Mouse (Mus musculus): ENCODE measurements around the gene Cdc42se1. TPM values are rescaled to one million over a fixed set of nuclear protein-coding genes. Genes with fewer than 3 reads are reported as not detected.

Gene Cdc42se1
- polyA plus RNA-seq, 1 experiment from 2014 or later, result 90.3 TPM

- 82% methylated on average over 6 of the region's 6 CpGs for WGBS
- H3K4me1 ChIP-seq (ENCODE audit: insufficient read depth, low read length), result peaks cover 14% of the 10 kb centered on the region
- no peaks in the 10 kb centered on the region for H3K9me3 ChIP-seq (ENCODE audit: low read length)
- H3K27me3 ChIP-seq (ENCODE audit: insufficient read depth, low read length), result no peaks in the 10 kb centered on the region
- peaks cover 43% of the 10 kb centered on the region for H3K36me3 ChIP-seq (ENCODE audit: insufficient read depth, low read length)
- H3K4me3 ChIP-seq (ENCODE audit: low read length), result peak overlapping the region; percentile 87
- peak overlapping the region; percentile 77 for H3K4me2 ChIP-seq (replicated peaks; ENCODE audit: low read depth, low read length)
- peak overlapping the region; percentile 100 for H3K27ac ChIP-seq (ENCODE audit: low read length)
- peak overlapping the region; percentile 99 for H3K9ac ChIP-seq (replicated peaks; ENCODE audit: low read length)
- no peak for ATAC-seq (ENCODE audit: low FRiP score, low TSS enrichment)
Measured at GRCm38 (mm10) chr3:95218466-95219137, 9.9 kb upstream of the Cdc42se1 start.

- Histone ChIP-seq H3K4me3 (ENCODE audit: low read length) (no peak overlapping the region), H3K36me3 (ENCODE audit: insufficient read depth, low read length) (peaks cover 51% of the 10 kb centered on the region), H3K4me2 (replicated peaks; ENCODE audit: low read depth, low read length) (no peak overlapping the region), H3K27ac (ENCODE audit: low read length) (no peak overlapping the region), H3K9ac (replicated peaks; ENCODE audit: low read length) (no peak overlapping the region), H3K9me3 (ENCODE audit: low read length) (no peaks in the 10 kb centered on the region), H3K4me1 (ENCODE audit: insufficient read depth, low read length) (peaks cover 21% of the 10 kb centered on the region), H3K27me3 (ENCODE audit: insufficient read depth, low read length) (no peaks in the 10 kb centered on the region)
- ATAC-seq (ENCODE audit: low FRiP score, low TSS enrichment), result no peak
- 85% methylated on average over 2 of the region's 2 CpGs for WGBS
Measured at GRCm38 (mm10) chr3:95223041-95223440, 5.5 kb upstream of the Cdc42se1 start.

DNA sequence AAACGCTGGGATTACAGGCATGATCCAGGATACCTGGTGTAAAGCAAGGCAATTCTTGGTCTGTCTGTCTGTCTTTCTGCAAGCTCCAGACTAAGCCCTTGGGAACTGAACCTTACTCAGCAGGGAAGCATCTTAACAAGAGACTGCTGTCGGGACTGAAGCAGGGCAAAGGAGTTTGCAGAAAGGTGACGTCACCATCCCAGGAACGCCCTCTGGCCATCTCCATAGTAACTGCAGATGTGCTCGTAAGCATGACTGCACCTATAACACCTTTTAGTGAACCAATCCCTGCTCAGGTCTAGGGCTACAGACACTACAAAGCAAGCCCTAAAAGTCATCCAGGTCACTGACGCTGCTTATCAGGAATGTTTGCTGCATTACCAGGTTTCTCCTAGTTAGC, 4.2 kb upstream of the Cdc42se1 start:
- H3K27ac ChIP-seq (ENCODE audit: low read length), result no peak overlapping the region
- peaks cover 49% of the 10 kb centered on the region for H3K36me3 ChIP-seq (ENCODE audit: insufficient read depth, low read length)
- no peak overlapping the region for H3K4me2 ChIP-seq (replicated peaks; ENCODE audit: low read depth, low read length)
- no peaks in the 10 kb centered on the region for H3K27me3 ChIP-seq (ENCODE audit: insufficient read depth, low read length)
- H3K9me3 ChIP-seq (ENCODE audit: low read length), result no peaks in the 10 kb centered on the region
- ATAC-seq (ENCODE audit: low FRiP score, low TSS enrichment), result no peak
- no peak overlapping the region for H3K9ac ChIP-seq (replicated peaks; ENCODE audit: low read length)
- WGBS, result 36% methylated on average over 6 of the region's 6 CpGs
- peaks cover 15% of the 10 kb centered on the region for H3K4me1 ChIP-seq (ENCODE audit: insufficient read depth, low read length)
- H3K4me3 ChIP-seq (ENCODE audit: low read length), result no peak overlapping the region

DNA sequence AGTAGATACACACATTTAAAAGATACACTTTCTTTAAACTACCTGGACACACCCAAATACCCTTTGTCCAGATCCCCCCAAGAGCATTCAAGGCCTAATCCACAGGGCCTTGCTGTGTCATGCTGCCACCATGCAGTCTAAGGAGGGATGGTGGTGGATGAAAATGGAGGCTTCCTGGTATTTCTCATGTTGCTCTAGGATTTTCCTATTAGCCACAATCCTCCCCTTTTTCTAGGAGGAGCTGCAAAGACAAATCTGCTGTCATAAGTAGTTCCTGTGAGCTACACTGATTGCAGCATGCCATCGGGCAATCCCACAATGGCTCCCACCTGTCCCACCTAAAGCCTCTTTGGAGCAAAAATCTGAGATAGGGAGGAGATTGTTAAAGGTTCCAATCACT, 1.3 kb upstream of the Cdc42se1 start:
- 15% methylated on average over 1 of the region's 1 CpGs for WGBS
- ATAC-seq (ENCODE audit: low FRiP score, low TSS enrichment), result no peak
- Histone ChIP-seq H3K27ac (ENCODE audit: low read length) (peak overlapping the region; percentile 70), H3K27me3 (ENCODE audit: insufficient read depth, low read length) (no peaks in the 10 kb centered on the region), H3K4me3 (ENCODE audit: low read length) (peak overlapping the region; percentile 87), H3K4me1 (ENCODE audit: insufficient read depth, low read length) (peaks cover 41% of the 10 kb centered on the region), H3K4me2 (replicated peaks; ENCODE audit: low read depth, low read length) (peak overlapping the region; percentile 88), H3K9ac (replicated peaks; ENCODE audit: low read length) (peak overlapping the region; percentile 62), H3K36me3 (ENCODE audit: insufficient read depth, low read length) (peaks cover 31% of the 10 kb centered on the region), H3K9me3 (ENCODE audit: low read length) (no peaks in the 10 kb centered on the region)

DNA sequence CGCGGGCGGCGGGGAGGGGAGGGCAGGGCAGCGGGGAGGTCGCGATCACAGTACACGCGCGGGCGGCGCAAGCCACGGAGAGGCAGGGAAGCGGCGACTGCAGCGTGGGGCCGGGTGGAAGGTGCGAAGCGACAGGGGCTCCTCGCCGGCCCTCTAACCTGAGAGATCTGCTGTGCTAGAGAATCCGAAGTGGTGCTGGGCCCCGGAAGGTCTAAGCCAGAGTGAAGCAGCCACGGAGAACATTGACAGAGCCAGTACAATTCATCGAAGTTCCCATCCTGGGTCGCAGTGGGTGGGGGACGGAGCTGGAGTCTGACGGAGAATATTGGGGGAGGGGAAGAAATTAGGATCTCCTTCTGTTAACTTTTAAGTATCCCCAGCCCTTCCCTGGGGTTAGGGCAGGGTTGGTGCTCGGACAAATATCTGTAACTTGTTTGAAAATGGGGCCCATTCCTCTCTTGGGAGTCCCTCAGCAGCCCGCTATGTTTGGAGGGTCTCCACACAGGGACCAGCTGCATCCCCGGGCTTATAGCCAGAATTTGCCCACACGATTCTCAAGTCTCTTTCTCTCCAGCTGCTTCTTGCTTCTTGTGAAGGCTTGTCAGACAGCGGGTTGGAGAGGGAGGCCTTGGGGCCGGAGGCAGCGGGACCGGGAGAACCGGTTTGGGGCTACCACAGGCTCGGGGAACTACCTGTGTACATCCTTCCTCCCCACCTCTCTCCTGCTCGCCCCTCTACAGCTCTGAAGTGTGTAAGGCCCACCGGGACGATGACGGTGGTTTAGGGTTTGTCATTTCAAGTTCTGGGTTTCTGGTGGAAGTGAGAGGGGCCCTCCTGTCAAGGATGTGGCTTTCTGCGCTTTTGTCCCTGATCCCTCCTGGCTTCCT, 605 bp downstream of the Cdc42se1 start:
- whole genome bisulfite sequencing, result under 1% methylated on average over 41 of the region's 43 CpGs
- Histone ChIP-seq H3K27me3 (ENCODE audit: insufficient read depth, low read length) (no peaks in the 10 kb centered on the region), H3K4me1 (ENCODE audit: insufficient read depth, low read length) (peaks cover 40% of the 10 kb centered on the region), H3K9me3 (ENCODE audit: low read length) (no peaks in the 10 kb centered on the region), H3K4me3 (ENCODE audit: low read length) (peak overlapping the region; percentile 87), H3K4me2 (replicated peaks; ENCODE audit: low read depth, low read length) (peak overlapping the region; percentile 88), H3K27ac (ENCODE audit: low read length) (peak overlapping the region; percentile 98), H3K9ac (replicated peaks; ENCODE audit: low read length) (peak overlapping the region; percentile 97), H3K36me3 (ENCODE audit: insufficient read depth, low read length) (peaks cover 34% of the 10 kb centered on the region)
- ATAC-seq (ENCODE audit: low FRiP score, low TSS enrichment), result peak; percentile 24

DNA sequence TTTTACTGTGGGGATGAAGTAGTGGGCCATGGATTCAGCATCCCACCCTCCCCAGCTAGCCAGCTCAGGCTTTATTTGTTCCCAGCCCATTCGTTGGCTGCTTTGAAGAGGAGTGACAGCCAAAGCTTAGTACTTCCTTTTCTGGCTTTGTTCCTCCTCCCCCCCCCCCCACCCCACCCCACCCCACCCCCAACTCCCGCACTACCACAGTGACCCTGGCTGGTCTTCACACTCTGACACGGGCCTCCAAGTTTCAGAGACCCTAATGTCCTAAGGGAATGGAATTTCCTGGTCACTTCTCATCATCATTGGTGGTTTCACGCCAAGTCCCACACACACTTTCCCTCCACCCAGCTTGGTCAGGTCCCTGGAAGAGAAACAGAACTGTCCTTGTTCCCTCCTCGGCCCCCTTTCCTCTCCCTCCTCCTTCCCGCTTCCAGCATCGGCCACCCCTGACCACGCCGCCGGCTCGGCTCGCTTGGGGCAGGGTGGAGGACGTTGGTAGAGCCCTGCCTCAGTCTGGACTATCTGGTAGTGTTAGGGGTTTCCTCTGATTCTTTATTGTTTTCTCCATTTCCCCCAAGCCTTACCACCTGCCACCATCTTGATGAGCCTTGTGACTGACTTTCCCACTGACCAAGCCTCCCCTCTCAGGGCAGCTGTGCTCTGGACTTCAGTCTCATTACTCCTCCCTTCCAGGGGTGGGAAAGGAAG, 1.4 kb downstream of the Cdc42se1 start:
- Histone ChIP-seq H3K4me3 (ENCODE audit: low read length) (peak overlapping the region; percentile 87), H3K4me1 (ENCODE audit: insufficient read depth, low read length) (peaks cover 32% of the 10 kb centered on the region), H3K4me2 (replicated peaks; ENCODE audit: low read depth, low read length) (peak overlapping the region; percentile 88), H3K27ac (ENCODE audit: low read length) (peak overlapping the region; percentile 98), H3K9me3 (ENCODE audit: low read length) (no peaks in the 10 kb centered on the region), H3K27me3 (ENCODE audit: insufficient read depth, low read length) (no peaks in the 10 kb centered on the region), H3K36me3 (ENCODE audit: insufficient read depth, low read length) (peaks cover 38% of the 10 kb centered on the region), H3K9ac (replicated peaks; ENCODE audit: low read length) (peak overlapping the region; percentile 97)
- ATAC-seq (ENCODE audit: low FRiP score, low TSS enrichment), result peak; percentile 20
- 2% methylated on average over 13 of the region's 13 CpGs for WGBS

DNA sequence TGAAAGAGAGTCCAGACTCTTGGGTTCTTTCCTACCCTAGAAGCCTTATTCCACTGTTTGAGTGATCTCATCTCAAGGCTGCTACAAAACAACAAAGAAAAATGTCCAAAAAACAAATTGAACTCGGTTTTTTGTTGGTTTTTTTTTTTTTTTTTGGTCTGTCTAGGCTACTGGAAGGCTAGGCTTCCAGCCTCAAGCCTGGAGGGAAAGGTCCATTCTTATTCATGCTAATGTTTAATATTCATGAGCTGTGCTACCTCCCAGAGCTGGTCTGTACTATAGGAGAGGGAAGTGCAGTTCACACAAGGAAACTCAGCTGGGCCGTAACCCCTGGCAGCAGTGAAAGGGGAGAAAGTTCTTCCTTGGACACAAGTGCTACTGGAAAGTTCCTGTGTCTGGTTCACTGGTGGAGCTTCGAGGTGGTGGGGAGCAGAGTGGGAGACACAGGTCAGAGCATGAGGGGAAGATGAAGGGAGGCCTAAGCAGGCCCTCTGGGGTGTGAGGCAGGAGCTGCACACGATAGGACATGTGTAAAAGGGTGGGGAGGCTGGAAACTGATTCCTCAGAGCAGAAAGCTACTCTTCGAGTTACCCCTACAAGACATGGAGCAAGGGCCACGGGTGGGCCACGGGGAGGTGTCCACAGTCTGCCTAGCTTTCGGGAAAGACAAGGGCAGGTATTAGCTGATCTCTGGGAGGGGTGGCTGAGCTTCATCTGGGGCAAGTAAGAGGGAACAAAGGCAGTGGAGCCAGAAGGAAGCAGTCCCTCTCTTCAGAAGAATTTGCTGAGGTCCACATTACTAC, 2.2 kb downstream of the Cdc42se1 start:
- H3K9ac ChIP-seq (replicated peaks; ENCODE audit: low read length), result peak overlapping the region; percentile 97
- H3K4me1 ChIP-seq (ENCODE audit: insufficient read depth, low read length), result peaks cover 32% of the 10 kb centered on the region
- H3K9me3 ChIP-seq (ENCODE audit: low read length), result no peaks in the 10 kb centered on the region
- WGBS, result 35% methylated on average over 8 of the region's 8 CpGs
- ATAC-seq (ENCODE audit: low FRiP score, low TSS enrichment), result peak; percentile 25; the same call in 1 of the 2 replicates
- peak overlapping the region; percentile 88 for H3K4me2 ChIP-seq (replicated peaks; ENCODE audit: low read depth, low read length)
- H3K27ac ChIP-seq (ENCODE audit: low read length), result peak overlapping the region; percentile 98
- peaks cover 38% of the 10 kb centered on the region for H3K36me3 ChIP-seq (ENCODE audit: insufficient read depth, low read length)
- no peaks in the 10 kb centered on the region for H3K27me3 ChIP-seq (ENCODE audit: insufficient read depth, low read length)
- H3K4me3 ChIP-seq (ENCODE audit: low read length), result peak overlapping the region; percentile 87

GRCm38 (mm10) chr3:95231298-95232221, 3.0 kb downstream of the Cdc42se1 start, which contains the start of gene Mllt11:
TSS of gene Mllt11 (minus strand) at chr3:95232171.
- WGBS, result 54% methylated on average over 13 of the region's 13 CpGs
- Histone ChIP-seq H3K4me1 (ENCODE audit: insufficient read depth, low read length) (peaks cover 32% of the 10 kb centered on the region), H3K27me3 (ENCODE audit: insufficient read depth, low read length) (no peaks in the 10 kb centered on the region), H3K36me3 (ENCODE audit: insufficient read depth, low read length) (peaks cover 38% of the 10 kb centered on the region), H3K9ac (replicated peaks; ENCODE audit: low read length) (peak within 1 kb of the TSS; percentile 97), H3K4me3 (ENCODE audit: low read length) (peak within 1 kb of the TSS; percentile 87), H3K4me2 (replicated peaks; ENCODE audit: low read depth, low read length) (peak within 1 kb of the TSS; percentile 88), H3K27ac (ENCODE audit: low read length) (peak within 1 kb of the TSS; percentile 98), H3K9me3 (ENCODE audit: low read length) (no peaks in the 10 kb centered on the region)
- no peak for ATAC-seq (ENCODE audit: low FRiP score, low TSS enrichment)

Data from kidney, embryonic 16.5 days (tissue).